In genomic region chr6:15737312-15737911, GRCm38 (mm10) we compare ENCODE assay signal across 11 mouse cellular contexts. TPM values are rescaled to one million over a fixed set of nuclear protein-coding genes. Genes with fewer than 3 reads are reported as not detected.
DNase-seq lines count a peak whose midpoint lies in the region; ATAC-seq and TF ChIP-seq lines count a peak whose summit lies in the region.
"Had no signal": no experiment of that assay in that cellular context is flagged by ENCODE, and none has a peak within 500 bp of the region (broad histone marks: within the 10 kb centered on the region; RNA-seq: fewer than 3 reads in every experiment).

No protein-coding gene starts in this region.

- H3K27ac ChIP-seq in heart, embryonic 12.5 days (ENCODE audit: poor library complexity, severe bottlenecking), result no peak overlapping the region
- no peak overlapping the region for H3K27ac ChIP-seq in heart, embryonic 10.5 days
- H3K27ac ChIP-seq in lung, embryonic 15.5 days, result peak overlapping the region; percentile 67
- H3K27ac ChIP-seq in forebrain, postnatal 0 days (ENCODE audit: low read depth, low read length), result no peak overlapping the region
- no peak overlapping the region for H3K27ac ChIP-seq in midbrain, postnatal 0 days (ENCODE audit: low read depth, low read length)
- H3K27ac ChIP-seq in intestine, postnatal 0 days (ENCODE audit: low read depth, low read length), result no peak overlapping the region
- H3K27ac ChIP-seq: liver, embryonic 13.5 days had no signal

- H3K27me3 ChIP-seq in heart, embryonic 12.5 days (replicated peaks), result no peaks in the 10 kb centered on the region
- H3K27me3 ChIP-seq in heart, embryonic 10.5 days (ENCODE audit: insufficient read depth, poor library complexity, severe bottlenecking), result no peaks in the 10 kb centered on the region
- H3K27me3 ChIP-seq in lung, embryonic 15.5 days, result no peaks in the 10 kb centered on the region
- no peaks in the 10 kb centered on the region for H3K27me3 ChIP-seq in forebrain, postnatal 0 days (ENCODE audit: insufficient read depth, low read length)
- H3K27me3 ChIP-seq in midbrain, postnatal 0 days (ENCODE audit: insufficient read depth, low read length), result no peaks in the 10 kb centered on the region
- no peaks in the 10 kb centered on the region for H3K27me3 ChIP-seq in intestine, postnatal 0 days (replicated peaks; ENCODE audit: control insufficient read depth, insufficient read depth, low read length)
- H3K27me3 ChIP-seq: liver, embryonic 13.5 days had no signal

- H3K4me1 ChIP-seq in heart, embryonic 12.5 days (replicated peaks), result peaks cover 13% of the 10 kb centered on the region
- peaks cover 7% of the 10 kb centered on the region for H3K4me1 ChIP-seq in heart, embryonic 10.5 days
- H3K4me1 ChIP-seq in lung, embryonic 15.5 days, result peaks cover 18% of the 10 kb centered on the region
- no peaks in the 10 kb centered on the region for H3K4me1 ChIP-seq in forebrain, postnatal 0 days (ENCODE audit: insufficient read depth)
- H3K4me1 ChIP-seq in midbrain, postnatal 0 days (ENCODE audit: insufficient read depth, low read length), result no peaks in the 10 kb centered on the region
- H3K4me1 ChIP-seq in intestine, postnatal 0 days (replicated peaks; ENCODE audit: control insufficient read depth, insufficient read depth, low read length), result no peaks in the 10 kb centered on the region; the same call in 1 of the 2 replicates

- H3K9me3 ChIP-seq in heart, embryonic 12.5 days (replicated peaks), result no peaks in the 10 kb centered on the region
- no peaks in the 10 kb centered on the region for H3K9me3 ChIP-seq in heart, embryonic 10.5 days
- no peaks in the 10 kb centered on the region for H3K9me3 ChIP-seq in lung, embryonic 15.5 days
- H3K9me3 ChIP-seq in forebrain, postnatal 0 days (ENCODE audit: low read length), result no peaks in the 10 kb centered on the region
- H3K9me3 ChIP-seq in midbrain, postnatal 0 days (ENCODE audit: low read length), result no peaks in the 10 kb centered on the region
- no peaks in the 10 kb centered on the region for H3K9me3 ChIP-seq in intestine, postnatal 0 days (ENCODE audit: control insufficient read depth)
- H3K9me3 ChIP-seq: liver, embryonic 13.5 days had no signal

- ATAC-seq in heart, embryonic 12.5 days (ENCODE audit: insufficient number of reproducible peaks, low FRiP score), result peak; percentile 72; the same call in 1 of the 2 replicates
- peak; percentile 84; the same call in 1 of the 2 replicates for ATAC-seq in lung, embryonic 15.5 days (ENCODE audit: borderline replicate concordance, extremely low read depth, low FRiP score, low TSS enrichment)
- peak; percentile 53; the same call in 1 of the 2 replicates for ATAC-seq in forebrain, postnatal 0 days
- no peak for ATAC-seq in midbrain, postnatal 0 days (ENCODE audit: low FRiP score)
- no peak for ATAC-seq in intestine, postnatal 0 days

- H3K4me3 ChIP-seq in heart, embryonic 12.5 days, result no peak overlapping the region
- H3K4me3 ChIP-seq in heart, embryonic 10.5 days, result no peak overlapping the region
- no peak overlapping the region for H3K4me3 ChIP-seq in lung, embryonic 15.5 days
- no peak overlapping the region for H3K4me3 ChIP-seq in forebrain, postnatal 0 days (ENCODE audit: low read depth, low read length)
- H3K4me3 ChIP-seq in midbrain, postnatal 0 days (ENCODE audit: low read depth, low read length), result no peak overlapping the region
- no peak overlapping the region for H3K4me3 ChIP-seq in intestine, postnatal 0 days (ENCODE audit: low read depth, low read length)
- H3K4me3 ChIP-seq: liver, embryonic 13.5 days had no signal

- no peak for DNase-seq in heart, embryonic 10.5 days (ENCODE audit: low spot score)
- no peak for DNase-seq in lung, postnatal 14 days
- DNase-seq in forebrain, postnatal 0 days, result no peak
- peak; percentile 26 for DNase-seq in midbrain, postnatal 0 days (ENCODE audit: low spot score)
- DNase-seq: adrenal gland, postnatal 25 days; cerebellum, adult 2 months; kidney, adult 18-20 months; liver, embryonic 13.5 days had no signal

- WGBS in heart, embryonic 12.5 days, result 22% methylated on average over 8 of the region's 8 CpGs
- 39% methylated on average over 8 of the region's 8 CpGs for WGBS in heart, embryonic 10.5 days
- WGBS in lung, embryonic 15.5 days, result 23% methylated on average over 8 of the region's 8 CpGs
- 31% methylated on average over 8 of the region's 8 CpGs for WGBS in forebrain, postnatal 0 days
- WGBS in midbrain, postnatal 0 days, result 66% methylated on average over 8 of the region's 8 CpGs
- WGBS in intestine, postnatal 0 days, result 69% methylated on average over 8 of the region's 8 CpGs

- TF ChIP-seq CTCF in forebrain, postnatal 0 days (IDR thresholded peaks at IDR 0.05; ENCODE audit: low read depth), result no peak
- peak; percentile 35 for TF ChIP-seq CTCF in midbrain, postnatal 0 days (IDR thresholded peaks at IDR 0.05)
- no peak for TF ChIP-seq CTCF in intestine, postnatal 0 days (IDR thresholded peaks at IDR 0.05; ENCODE audit: low read depth)

- no peak overlapping the region for H3K4me2 ChIP-seq in heart, embryonic 12.5 days
- no peak overlapping the region for H3K4me2 ChIP-seq in lung, embryonic 15.5 days
- no peak overlapping the region for H3K4me2 ChIP-seq in forebrain, postnatal 0 days (ENCODE audit: low read depth)
- no peak overlapping the region for H3K4me2 ChIP-seq in midbrain, postnatal 0 days (ENCODE audit: low read depth, low read length, poor library complexity, severe bottlenecking)
- no peak overlapping the region for H3K4me2 ChIP-seq in intestine, postnatal 0 days (replicated peaks; ENCODE audit: low read depth)
- H3K4me2 ChIP-seq: liver, embryonic 13.5 days had no signal

- no peak overlapping the region for H3K9ac ChIP-seq in heart, embryonic 12.5 days
- no peak overlapping the region for H3K9ac ChIP-seq in lung, embryonic 15.5 days
- no peak overlapping the region for H3K9ac ChIP-seq in forebrain, postnatal 0 days
- H3K9ac ChIP-seq in midbrain, postnatal 0 days (replicated peaks; ENCODE audit: low read length, poor library complexity, severe bottlenecking), result no peak overlapping the region
- no peak overlapping the region for H3K9ac ChIP-seq in intestine, postnatal 0 days (ENCODE audit: low read depth, low read length)
- H3K9ac ChIP-seq: liver, embryonic 13.5 days had no signal

- peaks cover 5% of the 10 kb centered on the region; the same call in 1 of the 2 replicates for H3K36me3 ChIP-seq in heart, embryonic 12.5 days
- H3K36me3 ChIP-seq in heart, embryonic 10.5 days, result 0 out of 2 replicates have a peak, but pooled peaks cover 2% of the 10 kb centered on the region
- peaks cover 3% of the 10 kb centered on the region; the same call in 1 of the 2 replicates for H3K36me3 ChIP-seq in lung, embryonic 15.5 days
- no peaks in the 10 kb centered on the region for H3K36me3 ChIP-seq in forebrain, postnatal 0 days (ENCODE audit: insufficient read depth)
- no peaks in the 10 kb centered on the region for H3K36me3 ChIP-seq in midbrain, postnatal 0 days (ENCODE audit: insufficient read depth, low read length)
- H3K36me3 ChIP-seq in intestine, postnatal 0 days (ENCODE audit: control insufficient read depth, insufficient read depth), result no peaks in the 10 kb centered on the region
- H3K36me3 ChIP-seq: liver, embryonic 13.5 days had no signal

RNA-seq across cellular contexts. Expression of gene Mdfic, which starts 17.0 kb away (rescaled TPM):
- 7.0 and 7.8 TPM in 2 replicates for polyA plus RNA-seq in heart, embryonic 12.5 days (2016; fragmentation: Nextera tagmentation; extraction: Ambion mirVana)
- 4.9 and 6.3 TPM in 2 replicates for polyA plus RNA-seq in heart, embryonic 10.5 days (2016; fragmentation: Nextera tagmentation; extraction: Ambion mirVana)
- polyA plus RNA-seq in lung, embryonic 15.5 days (2015; fragmentation: Nextera tagmentation; extraction: Ambion mirVana), result 7.9 and 9.9 TPM in 2 replicates
- total RNA-seq in forebrain, postnatal 0 days (2014; rRNA removed), result 3.5 and 4.8 TPM in 2 replicates
- 0.65 and 0.82 TPM in 2 replicates for polyA plus RNA-seq in forebrain, postnatal 0 days (2015; fragmentation: Nextera tagmentation; extraction: Ambion mirVana)
- total RNA-seq in midbrain, postnatal 0 days (2014; rRNA removed), result 3.2 and 4.2 TPM in 2 replicates
- 0.52 and 0.69 TPM in 2 replicates for polyA plus RNA-seq in midbrain, postnatal 0 days (2015; fragmentation: Nextera tagmentation; extraction: Ambion mirVana)
- 2.3 TPM in 2 replicates for polyA plus RNA-seq in intestine, postnatal 0 days (2015; fragmentation: Nextera tagmentation; extraction: Ambion mirVana)

Comparison
In these comparisons a context has a peak if more than half of its experiments do, and no peak if none do; other contexts are left out.
1. ATAC-seq: peak in heart, embryonic 12.5 days (single experiment), lung, embryonic 15.5 days (single experiment) and forebrain, postnatal 0 days (single experiment); none in midbrain, postnatal 0 days (single experiment) and intestine, postnatal 0 days (single experiment).